ENCODE assay signal across 9 mouse cellular contexts in the genomic region with DNA sequence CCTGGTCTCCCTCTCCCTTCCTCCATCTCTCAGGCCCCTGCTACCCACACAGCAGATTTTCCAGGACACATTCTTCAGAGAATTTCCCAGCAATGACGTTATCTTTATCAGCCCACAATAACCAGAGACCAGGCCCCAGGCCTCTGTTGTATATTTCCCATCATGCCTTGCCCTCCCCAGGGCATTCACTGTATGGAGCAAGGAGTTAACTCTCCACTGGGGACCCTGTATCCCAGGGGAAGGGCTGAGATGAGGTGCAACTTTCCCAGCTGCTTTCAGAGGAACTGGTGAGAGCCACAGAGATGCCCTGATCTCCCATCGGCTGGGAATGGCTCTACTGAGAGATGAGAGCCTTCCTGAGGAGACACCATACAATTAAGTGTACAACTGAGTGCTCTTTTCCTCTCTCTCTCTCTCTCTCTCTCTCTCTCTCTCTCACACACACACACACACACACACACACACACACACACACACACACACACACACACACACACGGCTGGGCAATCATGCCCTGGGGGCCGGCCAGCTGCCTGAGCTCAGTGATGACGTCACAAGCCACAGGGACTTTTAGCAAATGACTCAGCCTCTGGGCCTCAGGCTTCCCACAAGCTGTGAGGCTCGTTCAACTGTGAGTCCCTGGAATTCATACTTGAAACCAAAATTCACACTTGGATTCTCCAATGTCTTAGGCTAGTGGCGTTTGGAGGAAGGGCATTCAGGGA. TPM values are rescaled to one million over a fixed set of nuclear protein-coding genes. Genes with fewer than 3 reads are reported as not detected.
DNase-seq lines count a peak whose midpoint lies in the region; ATAC-seq lines count a peak whose summit lies in the region.
"Had no signal": no experiment of that assay in that cellular context is flagged by ENCODE, and none has a peak within 500 bp of the region (broad histone marks: within the 10 kb centered on the region; RNA-seq: fewer than 3 reads in every experiment).

No protein-coding gene starts in this region.

- no peak overlapping the region for H3K4me3 ChIP-seq in intestine, embryonic 14.5 days (ENCODE audit: low read depth, low read length)
- no peak overlapping the region for H3K4me3 ChIP-seq in intestine, embryonic 15.5 days (replicated peaks)
- H3K4me3 ChIP-seq in limb, embryonic 15.5 days = no peak overlapping the region
- H3K4me3 ChIP-seq: midbrain, embryonic 12.5 days had no signal

- 36% methylated on average over 7 of the region's 7 CpGs for WGBS in intestine, embryonic 14.5 days
- WGBS in intestine, embryonic 15.5 days = 39% methylated on average over 7 of the region's 7 CpGs
- 32% methylated on average over 7 of the region's 7 CpGs for WGBS in limb, embryonic 15.5 days

- DNase-seq in intestine, embryonic 14.5 days (ENCODE audit: low spot score) = no peak
- peak; percentile 68 to 72 for DNase-seq in B cell, adult 2 months
- peak; percentile 83 for DNase-seq in adrenal gland, postnatal 14 days
- DNase-seq in gastrocnemius, postnatal 36 days = peak; percentile 53
- peak; percentile 79 for DNase-seq in naive thymus-derived CD4-positive, alpha-beta T cell, adult 2 months (ENCODE audit: low read depth)
- DNase-seq in layer of hippocampus, adult 11-12 months (ENCODE audit: low spot score) = no peak

- ATAC-seq in intestine, embryonic 14.5 days (replicated peaks; ENCODE audit: low FRiP score, low TSS enrichment, low read depth) = no peak
- no peak for ATAC-seq in intestine, embryonic 15.5 days
- ATAC-seq in limb, embryonic 15.5 days (ENCODE audit: insufficient number of reproducible peaks, low FRiP score, low TSS enrichment, low read depth) = no peak

- H3K27ac ChIP-seq in intestine, embryonic 14.5 days (ENCODE audit: low read depth) = 0 out of 2 replicates have a peak overlapping the region, but pooled peaks have one; percentile 16
- H3K27ac ChIP-seq in intestine, embryonic 15.5 days = no peak overlapping the region
- peak overlapping the region; percentile 51 for H3K27ac ChIP-seq in limb, embryonic 15.5 days
- H3K27ac ChIP-seq: midbrain, embryonic 12.5 days had no signal

- no peaks in the 10 kb centered on the region for H3K36me3 ChIP-seq in intestine, embryonic 14.5 days (ENCODE audit: control insufficient read depth, insufficient read depth, low read length)
- H3K36me3 ChIP-seq in intestine, embryonic 15.5 days = no peaks in the 10 kb centered on the region
- H3K36me3 ChIP-seq in limb, embryonic 15.5 days = no peaks in the 10 kb centered on the region
- H3K36me3 ChIP-seq: midbrain, embryonic 12.5 days had no signal

- no peak overlapping the region for H3K9ac ChIP-seq in intestine, embryonic 14.5 days (ENCODE audit: low read length)
- no peak overlapping the region for H3K9ac ChIP-seq in intestine, embryonic 15.5 days
- H3K9ac ChIP-seq in limb, embryonic 15.5 days = no peak overlapping the region
- H3K9ac ChIP-seq: midbrain, embryonic 12.5 days had no signal

- peaks cover 15% of the 10 kb centered on the region; the same call in 1 of the 2 replicates for H3K4me1 ChIP-seq in intestine, embryonic 14.5 days (replicated peaks; ENCODE audit: control insufficient read depth, insufficient read depth, low read length)
- peaks cover 11% of the 10 kb centered on the region; the same call in 1 of the 2 replicates for H3K4me1 ChIP-seq in intestine, embryonic 15.5 days (replicated peaks)
- peaks cover 20% of the 10 kb centered on the region for H3K4me1 ChIP-seq in limb, embryonic 15.5 days

- intact Hi-C loops in gastrocnemius, postnatal 36 days (cut with DNase I) = loop anchor here (5.0 kb wide), 2 partner anchors 62 to 132 kb away; no protein-coding TSS in a partner anchor

- no peak overlapping the region for H3K4me2 ChIP-seq in intestine, embryonic 14.5 days (ENCODE audit: low read length)
- H3K4me2 ChIP-seq in intestine, embryonic 15.5 days (replicated peaks) = no peak overlapping the region
- no peak overlapping the region for H3K4me2 ChIP-seq in limb, embryonic 15.5 days
- H3K4me2 ChIP-seq: midbrain, embryonic 12.5 days had no signal

- no peaks in the 10 kb centered on the region for H3K9me3 ChIP-seq in intestine, embryonic 14.5 days (ENCODE audit: control insufficient read depth, low read length)
- H3K9me3 ChIP-seq in intestine, embryonic 15.5 days = no peaks in the 10 kb centered on the region
- H3K9me3 ChIP-seq in limb, embryonic 15.5 days = no peaks in the 10 kb centered on the region
- H3K9me3 ChIP-seq: midbrain, embryonic 12.5 days had no signal

- H3K27me3 ChIP-seq in intestine, embryonic 14.5 days (replicated peaks; ENCODE audit: control insufficient read depth, insufficient read depth, low read length) = no peaks in the 10 kb centered on the region
- no peaks in the 10 kb centered on the region; the same call in 1 of the 2 replicates for H3K27me3 ChIP-seq in intestine, embryonic 15.5 days (replicated peaks)
- no peaks in the 10 kb centered on the region for H3K27me3 ChIP-seq in limb, embryonic 15.5 days
- H3K27me3 ChIP-seq: midbrain, embryonic 12.5 days had no signal

RNA-seq across cellular contexts. Expression of a gene that starts 18.6 kb away (rescaled TPM):
- polyA plus RNA-seq in intestine, embryonic 14.5 days (2014; fragmentation: Nextera tagmentation; extraction: Ambion mirVana) = 0.09 TPM in 1 of 2 replicates, not detected in the other
- polyA plus RNA-seq in intestine, embryonic 15.5 days (2015; fragmentation: Nextera tagmentation; extraction: Ambion mirVana) = 0.39 and 0.54 TPM in 2 replicates
- total RNA-seq in adrenal gland, postnatal 14 days (2021) = 2.9 and 37.6 TPM in 2 replicates
- total RNA-seq in gastrocnemius, postnatal 36 days (2021) = not detected
- polyA plus RNA-seq in limb, embryonic 15.5 days (2015; fragmentation: Nextera tagmentation; extraction: Ambion mirVana) = 0.24 and 0.83 TPM in 2 replicates

RNA-seq across cellular contexts. Expression of a gene that starts 21.5 kb away (rescaled TPM):
- 35.0 and 37.7 TPM in 2 replicates for polyA plus RNA-seq in intestine, embryonic 14.5 days (2014; fragmentation: Nextera tagmentation; extraction: Ambion mirVana)
- 28.7 and 31.0 TPM in 2 replicates for polyA plus RNA-seq in intestine, embryonic 15.5 days (2015; fragmentation: Nextera tagmentation; extraction: Ambion mirVana)
- total RNA-seq in adrenal gland, postnatal 14 days (2021) = 83.4 and 88.8 TPM in 2 replicates
- total RNA-seq in gastrocnemius, postnatal 36 days (2021) = 10 to 100 TPM; 14.2 to 15.9 TPM
- 45.3 and 45.7 TPM in 2 replicates for polyA plus RNA-seq in limb, embryonic 15.5 days (2015; fragmentation: Nextera tagmentation; extraction: Ambion mirVana)

RNA-seq across cellular contexts. Expression of a gene that starts 43.6 kb away (rescaled TPM):
- polyA plus RNA-seq in intestine, embryonic 14.5 days (2014; fragmentation: Nextera tagmentation; extraction: Ambion mirVana) = 2.1 and 2.7 TPM in 2 replicates
- polyA plus RNA-seq in intestine, embryonic 15.5 days (2015; fragmentation: Nextera tagmentation; extraction: Ambion mirVana) = 2.6 and 3.1 TPM in 2 replicates
- total RNA-seq in adrenal gland, postnatal 14 days (2021) = 43.6 and 57.0 TPM in 2 replicates
- 10 to 100 TPM; 55.3 to 59.5 TPM for total RNA-seq in gastrocnemius, postnatal 36 days (2021)
- polyA plus RNA-seq in limb, embryonic 15.5 days (2015; fragmentation: Nextera tagmentation; extraction: Ambion mirVana) = 2.1 and 2.4 TPM in 2 replicates

RNA-seq across cellular contexts. Expression of a gene that starts 44.1 kb away (rescaled TPM):
- 10.9 and 15.9 TPM in 2 replicates for polyA plus RNA-seq in intestine, embryonic 14.5 days (2014; fragmentation: Nextera tagmentation; extraction: Ambion mirVana)
- 33.4 and 45.0 TPM in 2 replicates for polyA plus RNA-seq in intestine, embryonic 15.5 days (2015; fragmentation: Nextera tagmentation; extraction: Ambion mirVana)
- total RNA-seq in adrenal gland, postnatal 14 days (2021) = 167 and 212 TPM in 2 replicates
- 10 to 100 TPM; 22.1 to 24.1 TPM for total RNA-seq in gastrocnemius, postnatal 36 days (2021)
- polyA plus RNA-seq in limb, embryonic 15.5 days (2015; fragmentation: Nextera tagmentation; extraction: Ambion mirVana) = 15.4 and 17.1 TPM in 2 replicates

RNA-seq across cellular contexts. Expression of a gene that starts 45.2 kb away (rescaled TPM):
- polyA plus RNA-seq in intestine, embryonic 14.5 days (2014; fragmentation: Nextera tagmentation; extraction: Ambion mirVana) = 0.66 and 1.1 TPM in 2 replicates
- polyA plus RNA-seq in intestine, embryonic 15.5 days (2015; fragmentation: Nextera tagmentation; extraction: Ambion mirVana) = 1.2 and 1.4 TPM in 2 replicates
- total RNA-seq in adrenal gland, postnatal 14 days (2021) = 0.41 and 4.2 TPM in 2 replicates
- total RNA-seq in gastrocnemius, postnatal 36 days (2021) = not detected
- polyA plus RNA-seq in limb, embryonic 15.5 days (2015; fragmentation: Nextera tagmentation; extraction: Ambion mirVana) = 0.36 and 0.42 TPM in 2 replicates
- polyA plus RNA-seq: midbrain, embryonic 12.5 days had no signal

Comparison
In these comparisons a context has a peak if more than half of its experiments do, and no peak if none do; other contexts are left out.
1. DNase-seq: peak in B cell, adult 2 months (2 of 2), adrenal gland, postnatal 14 days (single experiment), gastrocnemius, postnatal 36 days (2 of 2) and naive thymus-derived CD4-positive, alpha-beta T cell, adult 2 months (single experiment); none in intestine, embryonic 14.5 days (single experiment) and layer of hippocampus, adult 11-12 months (single experiment).